Mouse (Mus musculus) neutrophil, adult 59 days (primary cell): Measurements from ENCODE around the gene Dclk2. TPM values are rescaled to one million over a fixed set of nuclear protein-coding genes. Genes with fewer than 3 reads are reported as not detected.

ENCODE experiments used
- total RNA-seq, 2 experiments: library from RNA; stranded (reverse); gene quantifications; 1 replicate in 1 of 2; 2 replicates in 1 of 2; pipeline ENCODE4 v1.2.4; 2023

Gene Dclk2
- 1 to 10 TPM in 1 of 2 experiments, under 1 TPM in 1; 0.64 to 1.0 TPM for total RNA-seq

GRCm38 (mm10) chr3:86920343-86921083 lies at the start of gene Dclk2:
Gene Dclk2 (minus strand): TSS chr3:86920852.

Other genes starting within 250 kb of the Dclk2 start
- gene Cd1d1, start 78.6 kb upstream of the Dclk2 start, total RNA-seq, result 10 to 100 TPM in 1 of 2 experiments, 1 to 10 TPM in 1; 8.9 to 12.5 TPM